Mouse (Mus musculus) E14TG2a.4 (cell line): ENCODE measurements at regions not wholly inside any gene's neighbourhood (a gene's known extent, or its start where the extent isn't known, plus 50 kb on each side); places are given as distances from the start of the nearest gene placed in this dataset.

Source experiments
- H3K27me3 ChIP-seq: 2 replicates; pipeline ENCODE4 v1.6.1; 2014; ENCODE audit warnings: low read length, control low read depth; ENCODE audit not compliant: insufficient read depth
- H3K36me3 ChIP-seq: 2 replicates; pipeline ENCODE4 v1.6.1; 2014; ENCODE audit warnings: low read length, control low read depth; ENCODE audit not compliant: insufficient read depth
- H3K4me1 ChIP-seq: replicated peaks from 2 replicates; pipeline ENCODE4 v1.6.1; 2014; ENCODE audit warnings: low read depth, low read length, control low read depth
- H3K4me3 ChIP-seq: replicated peaks from 2 replicates; pipeline ENCODE4 v1.5.1; 2014; ENCODE audit warnings: mild to moderate bottlenecking, low read length
- H3K9me3 ChIP-seq: 2 replicates; pipeline ENCODE4 v1.6.1; 2014; ENCODE audit warnings: low read length, control low read depth
- CTCF ChIP-seq: conservative IDR thresholded peaks from 2 replicates; pipeline ENCODE4 v1.5.1; 2014; ENCODE audit warnings: low read length
- NANOG ChIP-seq: IDR thresholded peaks from 2 replicates; pipeline ENCODE4 v1.6.1; 2014; ENCODE audit warnings: borderline replicate concordance, low read length, mixed read lengths
- POU5F1 ChIP-seq: IDR thresholded peaks from 2 replicates; pipeline ENCODE4 v1.6.1; 2014; ENCODE audit warnings: low read length, borderline replicate concordance

- Histone ChIP-seq H3K36me3 (no peaks in the 10 kb centered on the region), H3K27me3 (0 out of 2 replicates have a peak, but pooled peaks cover 4% of the 10 kb centered on the region), H3K4me3 (no peak overlapping the region), H3K9me3 (peaks cover 29% of the 10 kb centered on the region), H3K4me1 (peaks cover 23% of the 10 kb centered on the region)
- TF ChIP-seq NANOG, result no peak
- no peak for TF ChIP-seq CTCF
- no peak for TF ChIP-seq POU5F1
Observed at GRCm38 (mm10) chr8:125367374-125367773, 202.2 kb downstream of the Sipa1l2 start.

- H3K4me1 ChIP-seq, result peaks cover 18% of the 10 kb centered on the region
- H3K9me3 ChIP-seq, result peaks cover 36% of the 10 kb centered on the region
- no peaks in the 10 kb centered on the region for H3K36me3 ChIP-seq
- no peak overlapping the region for H3K4me3 ChIP-seq
- TF ChIP-seq NANOG, result no peak
- peaks cover 4% of the 10 kb centered on the region; the same call in 1 of the 2 replicates for H3K27me3 ChIP-seq
Observed at GRCm38 (mm10) chr8:125365004-125365403, 204.6 kb downstream of the Sipa1l2 start.

GRCm38 (mm10) chr8:125359456-125359855 lies 210.2 kb downstream of the Sipa1l2 start:
- Histone ChIP-seq H3K27me3 (no peaks in the 10 kb centered on the region; the same call in 1 of the 2 replicates), H3K36me3 (no peaks in the 10 kb centered on the region), H3K4me3 (no peak overlapping the region), H3K9me3 (peaks cover 32% of the 10 kb centered on the region), H3K4me1 (no peaks in the 10 kb centered on the region)
- TF ChIP-seq NANOG (no peak), CTCF (no peak), POU5F1 (no peak)

DNA sequence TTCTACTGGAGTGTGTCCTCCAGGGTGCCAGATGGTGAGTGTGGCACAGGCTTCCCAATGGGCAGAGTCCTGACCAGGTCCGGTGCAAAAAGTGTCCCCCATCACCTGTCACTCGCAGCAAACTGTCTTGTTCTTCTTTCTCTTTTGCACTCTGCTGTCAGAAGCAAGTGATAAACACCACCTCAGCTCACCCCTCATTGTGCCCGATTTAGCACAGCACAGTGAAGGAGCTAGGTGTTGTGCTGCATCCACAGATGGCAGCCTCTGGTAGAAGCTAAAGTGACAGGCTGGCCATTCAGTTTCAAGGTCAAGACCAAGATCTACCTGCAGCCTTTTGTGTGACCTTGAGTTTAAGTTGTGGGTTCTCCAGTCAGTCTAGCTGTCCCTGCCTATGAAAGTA lies 211.8 kb downstream of the Sipa1l2 start:
- Histone ChIP-seq H3K9me3 (peaks cover 19% of the 10 kb centered on the region), H3K36me3 (no peaks in the 10 kb centered on the region)

DNA sequence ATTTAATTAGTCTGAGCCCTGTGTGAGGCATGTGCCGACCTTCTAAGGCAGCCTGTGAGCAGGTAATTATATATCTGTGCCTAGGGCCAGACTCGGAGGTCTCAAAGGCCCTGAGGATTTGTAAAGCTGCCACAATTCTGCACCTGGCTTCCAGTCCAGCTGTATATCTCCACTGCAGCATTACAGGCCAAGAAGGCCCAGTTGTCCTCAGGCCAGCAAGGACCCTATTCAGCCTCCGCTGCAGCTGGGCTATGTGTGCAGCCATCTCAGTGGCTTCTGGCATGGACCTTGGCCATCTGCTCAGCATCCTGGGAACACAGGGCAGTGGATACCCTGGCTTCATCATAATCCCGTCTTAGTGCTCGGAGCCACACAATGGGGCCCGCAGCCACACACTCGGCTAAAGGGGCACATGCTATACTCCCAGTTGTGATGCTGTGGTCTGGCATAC lies 214.5 kb downstream of the Sipa1l2 start:
- H3K36me3 ChIP-seq, result no peaks in the 10 kb centered on the region
- H3K27me3 ChIP-seq, result no peaks in the 10 kb centered on the region; the same call in 1 of the 2 replicates
- peaks cover 10% of the 10 kb centered on the region for H3K9me3 ChIP-seq
- peaks cover 6% of the 10 kb centered on the region; the same call in 1 of the 2 replicates for H3K4me1 ChIP-seq
- H3K4me3 ChIP-seq, result no peak overlapping the region
- no peak for TF ChIP-seq NANOG
- no peak for TF ChIP-seq CTCF
- no peak for TF ChIP-seq POU5F1

More for the DNA sequence above, 211.8 kb downstream of the Sipa1l2 start:
- no peak for TF ChIP-seq POU5F1
- no peak for TF ChIP-seq CTCF
- TF ChIP-seq NANOG, result no peak
- no peaks in the 10 kb centered on the region; the same call in 1 of the 2 replicates for H3K27me3 ChIP-seq
- no peak overlapping the region for H3K4me3 ChIP-seq
- peaks cover 6% of the 10 kb centered on the region; the same call in 1 of the 2 replicates for H3K4me1 ChIP-seq

- Histone ChIP-seq H3K27me3 (no peaks in the 10 kb centered on the region), H3K9me3 (no peaks in the 10 kb centered on the region), H3K4me3 (no peak overlapping the region), H3K36me3 (no peaks in the 10 kb centered on the region), H3K4me1 (peaks cover 9% of the 10 kb centered on the region; the same call in 1 of the 2 replicates)
- TF ChIP-seq POU5F1, result no peak
- TF ChIP-seq NANOG, result no peak
- no peak for TF ChIP-seq CTCF
Observed at GRCm38 (mm10) chr8:125352276-125352675, 217.3 kb downstream of the Sipa1l2 start.

DNA sequence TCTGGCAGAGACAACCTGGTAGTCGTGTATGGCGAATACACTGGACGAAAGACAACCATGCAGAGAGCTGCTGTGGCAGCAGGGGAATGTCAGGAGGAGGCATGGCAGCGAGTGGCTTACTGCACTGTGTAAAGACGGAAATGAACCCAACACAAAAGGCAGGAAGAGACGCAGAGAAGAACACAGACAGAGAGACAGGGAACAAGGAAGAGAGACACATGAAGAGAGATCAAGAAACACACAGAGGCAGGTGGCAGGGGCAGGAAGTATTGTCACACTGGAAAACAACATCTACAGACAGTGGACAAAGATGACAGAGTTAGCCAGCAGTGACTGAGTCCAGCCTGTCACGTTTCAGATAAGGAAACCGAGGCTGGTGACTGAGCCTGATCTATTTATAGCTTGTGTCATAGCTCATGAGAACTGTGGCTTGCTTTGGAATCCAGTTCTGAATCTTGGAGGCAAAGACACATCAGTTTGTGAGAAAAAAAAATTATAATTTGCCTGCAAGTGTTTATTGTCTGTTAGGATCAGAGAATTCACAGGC lies 218.0 kb downstream of the Sipa1l2 start:
- peaks cover 9% of the 10 kb centered on the region; the same call in 1 of the 2 replicates for H3K4me1 ChIP-seq
- H3K27me3 ChIP-seq, result no peaks in the 10 kb centered on the region
- no peaks in the 10 kb centered on the region for H3K36me3 ChIP-seq
- H3K9me3 ChIP-seq, result no peaks in the 10 kb centered on the region
- no peak for TF ChIP-seq NANOG
- no peak for TF ChIP-seq CTCF
- TF ChIP-seq POU5F1, result no peak
- H3K4me3 ChIP-seq, result no peak overlapping the region

GRCm38 (mm10) chr8:125349290-125350025 lies 220.2 kb downstream of the Sipa1l2 start:
- Histone ChIP-seq H3K4me3 (no peak overlapping the region), H3K9me3 (no peaks in the 10 kb centered on the region), H3K36me3 (no peaks in the 10 kb centered on the region), H3K27me3 (no peaks in the 10 kb centered on the region), H3K4me1 (peaks cover 9% of the 10 kb centered on the region; the same call in 1 of the 2 replicates)
- TF ChIP-seq NANOG (no peak), POU5F1 (no peak), CTCF (no peak)
